Mouse (Mus musculus): Measurements from ENCODE around the gene Pdss2. TPM values are rescaled to one million over a fixed set of nuclear protein-coding genes. Genes with fewer than 3 reads are reported as not detected.
A peak's percentile ranks its signal among the peaks of the same experiment; 100 is the strongest.

Gene Pdss2
- polyA plus RNA-seq, 1 experiment from 2014 or later, result 8.0 TPM

DNA sequence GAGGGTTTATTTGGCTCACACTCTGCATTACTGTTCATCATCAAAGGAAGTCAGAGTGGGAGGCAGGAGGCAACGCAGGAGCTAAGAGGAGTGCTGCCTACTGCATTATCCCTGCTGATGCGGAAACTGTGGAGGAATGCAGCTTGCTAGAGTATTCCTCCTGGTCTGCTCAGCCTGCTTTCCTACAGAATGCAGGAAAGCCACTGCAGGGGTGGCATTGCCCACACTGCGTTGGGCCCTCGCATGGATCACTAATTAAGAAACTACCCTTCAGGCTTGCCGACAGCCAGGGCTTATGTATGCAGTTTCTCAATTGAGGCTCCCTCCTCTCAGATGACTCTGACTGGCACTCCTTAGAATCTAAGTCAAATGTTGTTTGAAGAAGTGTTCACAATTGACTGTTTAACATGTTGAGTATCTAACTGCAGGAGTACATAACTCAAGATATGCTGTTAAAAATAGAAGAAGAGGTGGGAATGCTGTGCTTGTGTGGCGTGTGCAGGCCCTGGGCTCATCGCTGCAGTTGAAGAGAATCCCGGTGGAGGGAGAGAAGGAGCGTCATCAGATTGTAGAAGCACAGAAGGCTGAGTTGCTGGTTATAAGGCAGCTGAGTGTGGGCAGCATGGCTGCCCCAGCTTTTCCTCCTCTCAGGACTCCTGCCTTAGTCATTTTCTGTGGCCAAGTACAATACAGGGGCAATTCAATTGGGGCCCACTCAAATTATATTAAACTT is 101.3 kb downstream of the Pdss2 start:
- no peaks in the 10 kb centered on the region for H3K36me3 ChIP-seq (ENCODE audit: control insufficient read depth, insufficient read depth)
- no peak for TF ChIP-seq CTCF (IDR thresholded peaks at IDR 0.05; ENCODE audit: low read depth)
- 84% methylated on average over 9 of the region's 9 CpGs for WGBS
- no peak for ATAC-seq
- no peaks in the 10 kb centered on the region for H3K9me3 ChIP-seq (ENCODE audit: control insufficient read depth)
- no peak overlapping the region for H3K4me2 ChIP-seq (replicated peaks; ENCODE audit: low read depth)
- no peaks in the 10 kb centered on the region for H3K27me3 ChIP-seq (replicated peaks; ENCODE audit: control insufficient read depth, insufficient read depth, low read length)
- H3K27ac ChIP-seq (ENCODE audit: low read depth, low read length), result no peak overlapping the region
- no peaks in the 10 kb centered on the region for H3K4me1 ChIP-seq (replicated peaks; ENCODE audit: control insufficient read depth, insufficient read depth, low read length)
- no peak overlapping the region for H3K4me3 ChIP-seq (ENCODE audit: low read depth, low read length)
- no peak overlapping the region for H3K9ac ChIP-seq (ENCODE audit: low read depth, low read length)

DNA sequence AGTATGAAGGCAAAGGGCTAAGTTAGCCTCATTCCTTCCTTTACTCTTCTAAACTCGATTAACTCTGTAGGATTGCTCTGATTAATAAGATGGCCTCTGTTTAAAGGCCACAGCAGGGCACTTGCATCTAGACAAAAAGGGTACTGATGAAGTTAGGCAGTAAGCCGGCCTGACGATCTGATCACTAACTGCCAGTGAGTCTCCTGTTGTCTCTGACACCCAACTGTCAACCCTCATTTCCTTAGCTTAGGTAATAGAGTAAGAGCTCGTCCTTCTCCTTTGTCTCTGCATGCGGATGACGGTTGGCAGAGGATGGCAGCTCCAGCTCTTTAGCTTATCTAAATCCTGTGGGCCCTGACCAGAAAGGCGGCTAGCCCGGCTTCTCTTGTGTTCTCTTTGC is 102.1 kb downstream of the Pdss2 start:
- Histone ChIP-seq H3K27ac (ENCODE audit: low read depth, low read length) (no peak overlapping the region), H3K9me3 (ENCODE audit: control insufficient read depth) (no peaks in the 10 kb centered on the region), H3K36me3 (ENCODE audit: control insufficient read depth, insufficient read depth) (no peaks in the 10 kb centered on the region), H3K27me3 (replicated peaks; ENCODE audit: control insufficient read depth, insufficient read depth, low read length) (no peaks in the 10 kb centered on the region), H3K4me3 (ENCODE audit: low read depth, low read length) (no peak overlapping the region), H3K4me1 (replicated peaks; ENCODE audit: control insufficient read depth, insufficient read depth, low read length) (no peaks in the 10 kb centered on the region), H3K4me2 (replicated peaks; ENCODE audit: low read depth) (no peak overlapping the region), H3K9ac (ENCODE audit: low read depth, low read length) (no peak overlapping the region)
- TF ChIP-seq CTCF (IDR thresholded peaks at IDR 0.05; ENCODE audit: low read depth), result no peak
- 83% methylated on average over 8 of the region's 8 CpGs for WGBS
- ATAC-seq, result no peak

DNA sequence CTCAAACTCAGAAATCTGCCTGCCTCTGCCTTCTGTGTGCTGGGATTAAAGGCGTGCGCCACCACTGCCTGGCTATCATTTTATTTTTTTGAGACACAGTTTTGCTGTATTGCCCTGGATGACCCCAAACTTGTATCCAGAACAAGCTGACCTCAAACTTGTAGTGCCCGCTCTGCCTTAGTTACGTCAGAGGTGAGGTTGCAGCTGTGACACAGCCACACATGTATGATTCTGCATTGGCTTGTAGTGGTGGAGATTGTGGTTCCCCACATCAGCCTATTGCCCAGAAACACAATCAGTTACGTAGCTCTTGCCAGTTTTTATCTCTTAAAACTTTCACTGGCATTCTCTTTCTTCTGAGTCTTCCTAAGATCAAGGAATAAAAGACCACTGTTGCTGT is 108.5 kb downstream of the Pdss2 start:
- Histone ChIP-seq H3K9ac (ENCODE audit: low read depth, low read length) (no peak overlapping the region), H3K4me3 (ENCODE audit: low read depth, low read length) (no peak overlapping the region), H3K4me1 (replicated peaks; ENCODE audit: control insufficient read depth, insufficient read depth, low read length) (no peaks in the 10 kb centered on the region), H3K36me3 (ENCODE audit: control insufficient read depth, insufficient read depth) (no peaks in the 10 kb centered on the region), H3K27ac (ENCODE audit: low read depth, low read length) (no peak overlapping the region), H3K4me2 (replicated peaks; ENCODE audit: low read depth) (no peak overlapping the region), H3K27me3 (replicated peaks; ENCODE audit: control insufficient read depth, insufficient read depth, low read length) (no peaks in the 10 kb centered on the region), H3K9me3 (ENCODE audit: control insufficient read depth) (no peaks in the 10 kb centered on the region)
- 93% methylated on average over 5 of the region's 5 CpGs for WGBS
- ATAC-seq, result no peak
- no peak for TF ChIP-seq CTCF (IDR thresholded peaks at IDR 0.05; ENCODE audit: low read depth)

DNA sequence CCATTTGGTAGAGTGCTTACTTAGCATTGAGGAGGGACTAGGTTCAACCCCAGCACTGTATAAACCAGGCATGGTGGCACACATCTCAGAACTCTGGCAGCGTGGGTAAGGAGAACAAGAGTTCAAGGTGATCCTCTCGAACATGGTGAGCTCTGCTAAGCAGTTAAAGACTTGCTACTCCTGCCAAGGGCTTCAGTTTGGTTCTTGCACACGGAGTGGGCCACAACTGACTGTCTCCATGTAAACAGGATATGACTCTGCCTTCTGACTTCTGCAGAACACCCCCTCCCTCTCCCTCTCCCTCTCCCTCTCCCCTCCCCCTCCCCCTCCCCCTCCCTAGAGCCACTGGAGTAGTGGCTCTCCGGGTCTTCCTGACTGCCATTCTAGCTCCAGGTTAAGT is 109.4 kb downstream of the Pdss2 start:
- Histone ChIP-seq H3K4me1 (replicated peaks; ENCODE audit: control insufficient read depth, insufficient read depth, low read length) (no peaks in the 10 kb centered on the region), H3K9me3 (ENCODE audit: control insufficient read depth) (no peaks in the 10 kb centered on the region), H3K4me2 (replicated peaks; ENCODE audit: low read depth) (no peak overlapping the region), H3K9ac (ENCODE audit: low read depth, low read length) (no peak overlapping the region), H3K4me3 (ENCODE audit: low read depth, low read length) (no peak overlapping the region), H3K36me3 (ENCODE audit: control insufficient read depth, insufficient read depth) (no peaks in the 10 kb centered on the region), H3K27me3 (replicated peaks; ENCODE audit: control insufficient read depth, insufficient read depth, low read length) (no peaks in the 10 kb centered on the region), H3K27ac (ENCODE audit: low read depth, low read length) (no peak overlapping the region)
- ATAC-seq, result no peak
- TF ChIP-seq CTCF (IDR thresholded peaks at IDR 0.05; ENCODE audit: low read depth), result no peak
- WGBS, result 58% methylated on average over 4 of the region's 4 CpGs

DNA sequence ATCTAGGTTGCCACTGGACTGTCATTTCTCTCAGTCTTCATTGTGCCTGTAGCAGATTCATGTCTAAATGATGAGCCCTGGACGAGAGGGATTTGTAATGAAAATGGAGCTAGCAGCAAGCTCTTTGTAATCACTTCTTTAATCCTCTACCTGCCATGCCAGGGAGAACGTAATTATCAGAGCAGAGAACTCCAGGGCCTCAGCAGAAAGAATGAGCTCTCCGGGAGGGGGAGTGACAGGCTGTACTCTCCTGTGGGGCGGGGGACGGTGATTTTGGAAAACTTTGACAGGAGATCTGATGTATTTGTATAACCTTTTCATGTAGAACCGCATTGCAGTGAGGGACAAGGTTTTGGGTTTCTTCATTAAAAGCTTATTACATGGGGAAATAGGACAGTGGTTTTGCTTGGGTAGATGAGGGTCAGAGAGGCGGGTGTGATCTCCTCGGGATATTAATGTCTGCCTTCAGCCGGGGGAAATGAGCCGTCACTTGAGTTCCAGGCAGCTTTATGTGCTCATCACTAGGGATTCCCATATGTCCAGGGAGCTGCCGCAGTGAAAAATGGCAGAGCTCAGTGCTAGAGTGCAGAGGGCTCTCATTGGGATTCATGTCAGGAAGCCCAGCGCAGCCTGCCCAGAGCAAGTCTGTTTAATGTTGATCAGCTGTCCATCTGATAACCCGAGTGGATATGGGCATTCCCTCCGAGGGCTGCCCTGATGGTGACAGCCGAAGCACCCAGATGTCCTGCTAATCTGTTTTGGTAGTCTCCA is 110.8 kb downstream of the Pdss2 start:
- no peak overlapping the region for H3K9ac ChIP-seq (ENCODE audit: low read depth, low read length)
- H3K36me3 ChIP-seq (ENCODE audit: control insufficient read depth, insufficient read depth), result no peaks in the 10 kb centered on the region
- ATAC-seq, result no peak
- H3K9me3 ChIP-seq (ENCODE audit: control insufficient read depth), result no peaks in the 10 kb centered on the region
- H3K4me2 ChIP-seq (replicated peaks; ENCODE audit: low read depth), result no peak overlapping the region
- H3K4me3 ChIP-seq (ENCODE audit: low read depth, low read length), result no peak overlapping the region
- TF ChIP-seq CTCF (IDR thresholded peaks at IDR 0.05; ENCODE audit: low read depth), result no peak
- WGBS, result 54% methylated on average over 15 of the region's 15 CpGs
- H3K27ac ChIP-seq (ENCODE audit: low read depth, low read length), result no peak overlapping the region
- H3K4me1 ChIP-seq (replicated peaks; ENCODE audit: control insufficient read depth, insufficient read depth, low read length), result no peaks in the 10 kb centered on the region
- H3K27me3 ChIP-seq (replicated peaks; ENCODE audit: control insufficient read depth, insufficient read depth, low read length), result no peaks in the 10 kb centered on the region

DNA sequence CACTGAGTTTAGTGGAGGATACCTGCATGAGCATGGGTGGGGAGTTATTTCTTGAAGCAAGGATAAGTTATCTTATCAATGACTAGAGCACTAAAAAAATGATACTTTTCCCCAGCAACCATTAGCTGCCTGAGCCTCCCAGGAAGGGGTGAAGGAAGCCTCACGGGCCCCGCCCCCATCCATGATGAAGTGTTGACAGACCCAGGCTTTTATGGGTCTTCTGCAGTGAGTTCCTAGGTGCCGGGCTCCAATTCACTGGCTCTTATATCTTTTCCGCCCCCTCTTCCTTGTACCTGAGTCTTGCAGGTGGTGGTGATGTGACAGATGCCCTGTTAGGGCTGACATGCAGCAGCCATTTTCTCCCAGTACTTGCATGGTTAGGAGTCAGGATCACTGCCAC is 114.6 kb downstream of the Pdss2 start:
- ATAC-seq, result peak; percentile 31; the same call in 1 of the 2 replicates
- TF ChIP-seq CTCF (IDR thresholded peaks at IDR 0.05; ENCODE audit: low read depth), result no peak
- WGBS, result 32% methylated on average over 4 of the region's 4 CpGs

More for the DNA sequence above, 114.6 kb downstream of the Pdss2 start:
- Histone ChIP-seq H3K27ac (ENCODE audit: low read depth, low read length) (no peak overlapping the region), H3K9me3 (ENCODE audit: control insufficient read depth) (no peaks in the 10 kb centered on the region), H3K4me3 (ENCODE audit: low read depth, low read length) (no peak overlapping the region), H3K4me1 (replicated peaks; ENCODE audit: control insufficient read depth, insufficient read depth, low read length) (no peaks in the 10 kb centered on the region), H3K36me3 (ENCODE audit: control insufficient read depth, insufficient read depth) (no peaks in the 10 kb centered on the region), H3K27me3 (replicated peaks; ENCODE audit: control insufficient read depth, insufficient read depth, low read length) (no peaks in the 10 kb centered on the region), H3K4me2 (replicated peaks; ENCODE audit: low read depth) (no peak overlapping the region), H3K9ac (ENCODE audit: low read depth, low read length) (no peak overlapping the region)

Data from intestine, postnatal 0 days (tissue).